Mouse (Mus musculus): Measurements from ENCODE around the gene Tfap4. TPM values are rescaled to one million over a fixed set of nuclear protein-coding genes. Genes with fewer than 3 reads are reported as not detected.
"Not testable (repeated sequence)": the region's sequence is repeated elsewhere in the genome, so short reads cannot be mapped to it uniquely, and the experiment has no call there.

Gene Tfap4
- polyA plus RNA-seq, 1 experiment from 2014 or later = 8.0 TPM

- Histone ChIP-seq H3K4me1 (ENCODE audit: control insufficient read depth, insufficient read depth, low read length) (peaks cover 5% of the 10 kb centered on the region; the same call in 1 of the 2 replicates), H3K9ac (ENCODE audit: low read depth, low read length) (no peak overlapping the region), H3K27ac (ENCODE audit: low read length) (no peak overlapping the region), H3K27me3 (ENCODE audit: control insufficient read depth, insufficient read depth, low read depth, low read length) (no peaks in the 10 kb centered on the region), H3K9me3 (replicated peaks; ENCODE audit: control insufficient read depth, low read length, poor library complexity, severe bottlenecking) (no peaks in the 10 kb centered on the region), H3K36me3 (ENCODE audit: control insufficient read depth, insufficient read depth, low read length) (no peaks in the 10 kb centered on the region), H3K4me2 (ENCODE audit: low read length) (no peak overlapping the region), H3K4me3 (ENCODE audit: low read depth, low read length) (no peak overlapping the region)
- ATAC-seq = peak; percentile 27; the same call in 1 of the 2 replicates
- 50% methylated on average over 12 of the region's 12 CpGs for WGBS
Measured at GRCm38 (mm10) chr16:4540064-4540775, 19.4 kb downstream of the Tfap4 start.

GRCm38 (mm10) chr16:4539521-4539920, 20.1 kb downstream of the Tfap4 start:
- no peak overlapping the region for H3K4me2 ChIP-seq (ENCODE audit: low read length)
- peaks cover 5% of the 10 kb centered on the region; the same call in 1 of the 2 replicates for H3K4me1 ChIP-seq (ENCODE audit: control insufficient read depth, insufficient read depth, low read length)
- H3K36me3 ChIP-seq (ENCODE audit: control insufficient read depth, insufficient read depth, low read length) = no peaks in the 10 kb centered on the region
- no peaks in the 10 kb centered on the region for H3K27me3 ChIP-seq (ENCODE audit: control insufficient read depth, insufficient read depth, low read depth, low read length)
- no peak overlapping the region for H3K4me3 ChIP-seq (ENCODE audit: low read depth, low read length)
- no peaks in the 10 kb centered on the region for H3K9me3 ChIP-seq (replicated peaks; ENCODE audit: control insufficient read depth, low read length, poor library complexity, severe bottlenecking)
- no peak overlapping the region for H3K9ac ChIP-seq (ENCODE audit: low read depth, low read length)
- no peak overlapping the region for H3K27ac ChIP-seq (ENCODE audit: low read length)
- 72% methylated on average over 4 of the region's 4 CpGs for WGBS
- no peak for ATAC-seq

DNA sequence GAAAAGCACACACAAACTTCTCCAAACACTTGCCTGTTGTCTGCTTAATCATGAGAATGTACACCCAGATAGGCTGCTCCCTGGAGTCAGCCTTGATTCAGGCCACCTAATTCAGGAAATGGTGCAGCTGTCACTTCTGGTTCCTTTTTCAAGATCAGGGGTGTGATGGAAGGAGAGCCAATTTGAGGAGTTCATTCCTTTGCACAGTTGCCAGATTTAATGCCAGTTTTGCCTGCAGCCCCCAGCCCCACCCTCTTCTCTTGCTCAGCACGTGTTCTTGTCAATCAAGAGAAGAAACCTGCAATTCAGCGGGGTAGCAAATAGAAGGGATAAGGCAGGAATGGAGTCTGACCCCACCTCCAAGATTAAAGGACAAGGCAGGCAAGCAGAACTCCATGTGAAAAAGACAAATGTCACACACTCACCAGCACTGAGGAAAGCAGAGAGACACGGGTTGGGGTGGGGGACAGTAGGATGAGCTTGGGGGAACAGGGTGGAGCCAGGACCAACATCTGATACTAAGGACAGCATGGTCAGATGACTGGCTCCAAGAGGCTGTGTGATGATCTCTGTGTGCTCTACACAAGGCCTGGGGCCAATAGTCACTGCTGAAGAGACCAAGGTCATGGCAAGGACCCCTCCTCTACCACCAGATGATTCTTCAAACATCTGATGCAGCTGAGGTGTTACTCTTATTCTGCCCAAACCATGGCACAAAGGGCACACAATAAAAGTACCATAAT, 21.9 kb downstream of the Tfap4 start:
- Histone ChIP-seq H3K4me2 (ENCODE audit: low read length) (no peak overlapping the region), H3K9me3 (replicated peaks; ENCODE audit: control insufficient read depth, low read length, poor library complexity, severe bottlenecking) (no peaks in the 10 kb centered on the region), H3K4me3 (ENCODE audit: low read depth, low read length) (no peak overlapping the region), H3K36me3 (ENCODE audit: control insufficient read depth, insufficient read depth, low read length) (no peaks in the 10 kb centered on the region), H3K9ac (ENCODE audit: low read depth, low read length) (no peak overlapping the region), H3K27me3 (ENCODE audit: control insufficient read depth, insufficient read depth, low read depth, low read length) (no peaks in the 10 kb centered on the region), H3K27ac (ENCODE audit: low read length) (no peak overlapping the region), H3K4me1 (ENCODE audit: control insufficient read depth, insufficient read depth, low read length) (peaks cover 5% of the 10 kb centered on the region; the same call in 1 of the 2 replicates)
- WGBS = 78% methylated on average over 3 of the region's 3 CpGs
- ATAC-seq = no peak

DNA sequence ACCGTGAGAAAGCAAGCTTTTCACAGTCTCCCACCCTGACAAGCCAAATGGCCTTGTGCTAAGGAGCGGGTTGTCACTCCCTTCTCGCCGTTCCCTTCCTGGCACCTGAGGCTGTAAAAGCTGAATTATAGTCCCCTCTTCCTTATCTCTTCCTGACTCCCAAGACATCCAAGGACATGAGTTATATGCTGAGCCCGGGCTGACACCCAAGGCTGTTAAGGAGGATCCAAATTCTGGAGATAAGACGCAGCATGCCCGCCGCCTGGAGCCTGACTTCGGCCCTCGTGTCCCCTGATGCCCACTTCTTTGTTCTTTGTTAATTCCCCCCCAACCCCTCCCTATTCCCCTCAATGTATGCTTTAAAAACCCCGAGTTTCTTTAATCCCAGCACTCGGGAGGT, 32.3 kb downstream of the Tfap4 start:
- not testable (repeated sequence) for H3K27me3 ChIP-seq (ENCODE audit: control insufficient read depth, insufficient read depth, low read depth, low read length); H3K9ac ChIP-seq (ENCODE audit: low read depth, low read length); H3K9me3 ChIP-seq (replicated peaks; ENCODE audit: control insufficient read depth, low read length, poor library complexity, severe bottlenecking); H3K4me3 ChIP-seq (ENCODE audit: low read depth, low read length); ATAC-seq; H3K4me2 ChIP-seq (ENCODE audit: low read length); H3K27ac ChIP-seq (ENCODE audit: low read length); H3K4me1 ChIP-seq (ENCODE audit: control insufficient read depth, insufficient read depth, low read length); H3K36me3 ChIP-seq (ENCODE audit: control insufficient read depth, insufficient read depth, low read length)
- 95% methylated on average over 12 of the region's 12 CpGs for WGBS

DNA sequence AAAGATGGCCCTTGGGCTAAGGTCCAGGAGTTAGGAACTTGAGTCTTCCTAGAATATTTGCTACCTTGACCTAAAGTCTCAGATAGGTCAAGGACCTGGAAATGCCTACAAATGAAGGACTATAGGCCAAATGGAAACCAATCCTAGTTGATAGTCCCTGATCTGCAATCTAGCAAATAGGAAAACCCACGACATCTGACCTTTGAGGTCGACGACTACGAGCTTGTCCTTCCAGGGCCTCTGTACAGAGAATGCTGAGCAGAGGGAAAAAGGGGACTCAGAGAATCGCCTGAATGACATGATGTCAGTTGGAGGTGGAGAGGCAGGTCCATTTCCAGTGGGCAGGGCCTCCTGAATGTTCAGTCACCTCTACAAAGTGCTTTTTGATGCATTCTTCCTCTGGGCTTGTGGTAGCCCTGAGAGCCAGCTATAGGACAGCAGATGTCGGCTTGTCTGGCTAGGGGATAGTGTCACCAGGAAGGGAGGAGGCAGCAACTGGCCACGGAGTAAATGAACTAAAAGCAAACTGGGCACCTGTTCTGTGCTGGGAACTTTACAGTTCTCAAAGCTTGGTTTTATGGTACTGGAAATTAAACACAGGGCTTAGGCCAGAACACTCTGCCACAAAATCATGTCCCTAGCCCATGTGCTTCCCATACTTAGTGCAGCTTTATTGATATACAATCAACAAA, 36.2 kb downstream of the Tfap4 start:
- H3K27ac ChIP-seq (ENCODE audit: low read length) = no peak overlapping the region
- H3K27me3 ChIP-seq (ENCODE audit: control insufficient read depth, insufficient read depth, low read depth, low read length) = no peaks in the 10 kb centered on the region
- no peak overlapping the region for H3K4me3 ChIP-seq (ENCODE audit: low read depth, low read length)
- H3K9me3 ChIP-seq (replicated peaks; ENCODE audit: control insufficient read depth, low read length, poor library complexity, severe bottlenecking) = no peaks in the 10 kb centered on the region
- no peak overlapping the region for H3K4me2 ChIP-seq (ENCODE audit: low read length)
- no peak overlapping the region for H3K9ac ChIP-seq (ENCODE audit: low read depth, low read length)
- 0 out of 2 replicates have a peak, but pooled peaks cover 3% of the 10 kb centered on the region for H3K4me1 ChIP-seq (ENCODE audit: control insufficient read depth, insufficient read depth, low read length)
- WGBS = 73% methylated on average over 7 of the region's 7 CpGs
- no peak for ATAC-seq
- H3K36me3 ChIP-seq (ENCODE audit: control insufficient read depth, insufficient read depth, low read length) = no peaks in the 10 kb centered on the region

DNA sequence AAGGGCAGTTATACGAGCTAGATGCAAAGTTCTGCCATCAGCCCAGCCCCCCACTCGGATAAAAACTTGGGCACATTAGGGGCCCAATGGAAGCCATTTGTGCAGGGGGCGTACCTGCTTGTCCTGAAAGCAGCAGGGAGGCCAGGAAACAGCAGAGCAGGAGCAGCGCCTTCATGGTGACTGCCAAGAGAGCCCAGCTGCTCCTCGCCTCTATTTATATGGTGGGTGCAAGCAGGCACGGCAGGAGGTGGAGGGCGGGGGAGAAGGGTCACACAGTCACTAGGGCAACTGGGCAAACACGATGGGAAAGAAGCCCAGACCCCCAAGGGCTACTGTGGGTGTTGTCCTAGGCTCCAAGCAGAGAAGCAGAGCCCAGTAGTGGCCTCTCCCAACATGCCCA, 36.8 kb downstream of the Tfap4 start:
- H3K9me3 ChIP-seq (replicated peaks; ENCODE audit: control insufficient read depth, low read length, poor library complexity, severe bottlenecking) = no peaks in the 10 kb centered on the region
- no peak overlapping the region for H3K9ac ChIP-seq (ENCODE audit: low read depth, low read length)
- H3K4me3 ChIP-seq (ENCODE audit: low read depth, low read length) = no peak overlapping the region
- H3K27me3 ChIP-seq (ENCODE audit: control insufficient read depth, insufficient read depth, low read depth, low read length) = no peaks in the 10 kb centered on the region
- no peak for ATAC-seq
- no peak overlapping the region for H3K27ac ChIP-seq (ENCODE audit: low read length)
- H3K4me2 ChIP-seq (ENCODE audit: low read length) = no peak overlapping the region
- no peaks in the 10 kb centered on the region for H3K36me3 ChIP-seq (ENCODE audit: control insufficient read depth, insufficient read depth, low read length)
- 56% methylated on average over 8 of the region's 8 CpGs for WGBS
- 0 out of 2 replicates have a peak, but pooled peaks cover 3% of the 10 kb centered on the region for H3K4me1 ChIP-seq (ENCODE audit: control insufficient read depth, insufficient read depth, low read length)

DNA sequence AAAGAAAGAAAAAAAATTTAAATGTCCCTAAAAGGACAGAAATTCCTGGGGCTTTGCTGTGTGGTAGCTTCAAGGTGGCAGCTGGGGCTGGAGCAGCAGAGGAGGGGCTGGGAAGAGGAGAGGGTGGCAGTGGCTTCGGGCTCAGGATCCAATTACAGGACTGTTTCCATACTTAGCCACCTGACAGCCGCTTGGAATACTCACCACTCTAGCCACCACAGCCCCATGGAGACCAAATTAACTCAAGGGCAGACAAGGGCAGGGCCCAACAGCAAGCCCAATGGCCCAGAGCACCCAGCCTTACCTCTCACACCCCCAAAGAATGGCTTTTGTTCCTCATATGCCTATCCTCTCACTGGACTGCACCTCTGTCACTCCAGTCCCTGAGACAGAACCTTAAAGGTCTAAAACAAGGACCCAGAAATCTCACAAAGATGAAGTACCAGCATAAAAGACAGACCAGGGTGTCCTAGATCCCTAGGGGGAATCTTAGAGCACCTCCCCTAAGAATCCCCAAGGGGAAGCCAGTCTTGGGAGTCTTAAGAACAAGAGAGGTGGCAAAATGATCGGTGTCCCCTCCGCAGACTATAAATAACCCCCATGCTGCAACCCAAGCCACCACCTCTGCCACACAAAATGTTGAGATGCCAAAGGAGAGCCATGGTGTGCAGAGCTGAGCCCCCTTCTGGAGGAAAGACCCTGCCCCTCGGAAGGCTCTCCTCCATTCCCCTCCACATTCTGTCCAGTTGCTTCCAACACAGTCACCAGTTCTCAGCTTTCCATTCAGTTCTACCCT, 37.7 kb downstream of the Tfap4 start:
- no peak overlapping the region for H3K4me3 ChIP-seq (ENCODE audit: low read depth, low read length)
- no peak overlapping the region for H3K9ac ChIP-seq (ENCODE audit: low read depth, low read length)
- ATAC-seq = no peak
- 0 out of 2 replicates have a peak, but pooled peaks cover 3% of the 10 kb centered on the region for H3K4me1 ChIP-seq (ENCODE audit: control insufficient read depth, insufficient read depth, low read length)
- H3K4me2 ChIP-seq (ENCODE audit: low read length) = no peak overlapping the region
- no peaks in the 10 kb centered on the region for H3K9me3 ChIP-seq (replicated peaks; ENCODE audit: control insufficient read depth, low read length, poor library complexity, severe bottlenecking)
- H3K36me3 ChIP-seq (ENCODE audit: control insufficient read depth, insufficient read depth, low read length) = no peaks in the 10 kb centered on the region
- 72% methylated on average over 5 of the region's 5 CpGs for WGBS
- H3K27me3 ChIP-seq (ENCODE audit: control insufficient read depth, insufficient read depth, low read depth, low read length) = no peaks in the 10 kb centered on the region
- H3K27ac ChIP-seq (ENCODE audit: low read length) = no peak overlapping the region

GRCm38 (mm10) chr16:4521074-4521667, 38.5 kb downstream of the Tfap4 start:
- Histone ChIP-seq H3K4me2 (ENCODE audit: low read length) (no peak overlapping the region), H3K4me1 (ENCODE audit: control insufficient read depth, insufficient read depth, low read length) (0 out of 2 replicates have a peak, but pooled peaks cover 3% of the 10 kb centered on the region), H3K4me3 (ENCODE audit: low read depth, low read length) (no peak overlapping the region), H3K27ac (ENCODE audit: low read length) (no peak overlapping the region), H3K27me3 (ENCODE audit: control insufficient read depth, insufficient read depth, low read depth, low read length) (no peaks in the 10 kb centered on the region), H3K36me3 (ENCODE audit: control insufficient read depth, insufficient read depth, low read length) (no peaks in the 10 kb centered on the region), H3K9me3 (replicated peaks; ENCODE audit: control insufficient read depth, low read length, poor library complexity, severe bottlenecking) (no peaks in the 10 kb centered on the region), H3K9ac (ENCODE audit: low read depth, low read length) (no peak overlapping the region)
- WGBS = 82% methylated on average over 4 of the region's 4 CpGs
- ATAC-seq = no peak
